Mouse (Mus musculus) embryonic facial prominence, embryonic 15.5 days (tissue): ENCODE results near the gene Mfsd4a. TPM values are rescaled to one million over a fixed set of nuclear protein-coding genes. Genes with fewer than 3 reads are reported as not detected.

ENCODE experiments used
- ATAC-seq: fragments of 200-750 bp; cut with Nextera tagmentation; 2 replicates; pipeline ENCODE4 v1.8.0; 2017; ENCODE audit warnings: low read depth, moderate TSS enrichment; ENCODE audit not compliant: insufficient number of reproducible peaks, low FRiP score, low TSS enrichment
- H3K27ac ChIP-seq: fragments of 300-500 bp; sonication (generic); replicated peaks from 2 replicates; pipeline ENCODE4 v1.5.1; 2015; ENCODE audit warnings: mild to moderate bottlenecking, inconsistent platforms
- H3K27me3 ChIP-seq: fragments of 300-500 bp; sonication (generic); 2 replicates; pipeline ENCODE4 v1.6.1; 2015; ENCODE audit warnings: inconsistent platforms
- H3K36me3 ChIP-seq: fragments of 300-500 bp; sonication (generic); 2 replicates; pipeline ENCODE4 v1.6.1; 2015; ENCODE audit warnings: mild to moderate bottlenecking, inconsistent platforms
- H3K4me1 ChIP-seq: fragments of 300-500 bp; sonication (generic); 2 replicates; pipeline ENCODE4 v1.6.1; 2015; ENCODE audit warnings: inconsistent platforms
- H3K4me2 ChIP-seq: fragments of 300-500 bp; sonication (generic); replicated peaks from 2 replicates; pipeline ENCODE4 v1.6.1; 2015; ENCODE audit warnings: mild to moderate bottlenecking, inconsistent platforms
- H3K4me3 ChIP-seq: fragments of 300-500 bp; sonication (generic); replicated peaks from 2 replicates; pipeline ENCODE4 v1.5.1; 2015; ENCODE audit warnings: mild to moderate bottlenecking, inconsistent platforms
- H3K9ac ChIP-seq: fragments of 300-500 bp; sonication (generic); 2 replicates; pipeline ENCODE4 v1.6.1; 2015; ENCODE audit warnings: inconsistent platforms
- H3K9me3 ChIP-seq: fragments of 300-500 bp; sonication (generic); replicated peaks from 2 replicates; pipeline ENCODE4 v1.6.1; 2016; ENCODE audit warnings: inconsistent platforms
- WGBS: fragments of 180-500 bp; shearing (Covaris S2); methylation state at CpG from one replicate; pipeline ENCODE4 v1.1.7; 2015; 5-methylcytosine and 5-hydroxymethylcytosine counted together
- polyA plus RNA-seq: library from polyadenylated mRNA; unstranded; fragments of >200 nt; fragmentation: Nextera tagmentation; extraction: Ambion mirVana; gene quantifications from 2 replicates; pipeline ENCODE4 v1.2.1, GENCODE M21; 2015

The Mfsd4a gene
- polyA plus RNA-seq, 1 experiment from 2014 or later, result 15.2 TPM

- Histone ChIP-seq H3K36me3 (peaks cover 19% of the 10 kb centered on the region), H3K27me3 (no peaks in the 10 kb centered on the region), H3K9me3 (no peaks in the 10 kb centered on the region), H3K4me1 (peaks cover 24% of the 10 kb centered on the region), H3K4me2 (no peak overlapping the region), H3K4me3 (no peak overlapping the region), H3K27ac (no peak overlapping the region), H3K9ac (no peak overlapping the region)
- no peak for ATAC-seq
- 79% methylated on average over 2 of the region's 2 CpGs for WGBS
Observed at GRCm38 (mm10) chr1:132011785-132012184, 56.1 kb downstream of the Mfsd4a start.

GRCm38 (mm10) chr1:132010632-132011501 is 57.0 kb downstream of the Mfsd4a start:
- Histone ChIP-seq H3K27me3 (no peaks in the 10 kb centered on the region), H3K9ac (no peak overlapping the region), H3K9me3 (no peaks in the 10 kb centered on the region), H3K4me1 (peaks cover 28% of the 10 kb centered on the region), H3K27ac (0 out of 2 replicates have a peak overlapping the region, but pooled peaks have one; percentile 48), H3K4me3 (no peak overlapping the region), H3K4me2 (peak overlapping the region; percentile 4; the same call in 1 of the 2 replicates), H3K36me3 (peaks cover 15% of the 10 kb centered on the region; the same call in 1 of the 2 replicates)
- 74% methylated on average over 17 of the region's 17 CpGs for WGBS
- no peak for ATAC-seq

- no peaks in the 10 kb centered on the region for H3K27me3 ChIP-seq
- no peaks in the 10 kb centered on the region for H3K36me3 ChIP-seq
- no peak for ATAC-seq
- H3K9ac ChIP-seq, result peak overlapping the region; percentile 96; the same call in 1 of the 2 replicates
- peak overlapping the region; percentile 84 for H3K4me3 ChIP-seq
- H3K27ac ChIP-seq, result peak overlapping the region; percentile 100
- H3K9me3 ChIP-seq, result no peaks in the 10 kb centered on the region
- H3K4me1 ChIP-seq, result peaks cover 34% of the 10 kb centered on the region
- WGBS, result 37% methylated on average over 8 of the region's 8 CpGs
- H3K4me2 ChIP-seq, result peak overlapping the region; percentile 62
Observed at GRCm38 (mm10) chr1:132008881-132009644, 58.8 kb downstream of the Mfsd4a start.

- H3K4me2 ChIP-seq, result peak overlapping the region; percentile 62
- no peaks in the 10 kb centered on the region for H3K9me3 ChIP-seq
- peak; percentile 90 for ATAC-seq
- peak overlapping the region; percentile 100 for H3K27ac ChIP-seq
- H3K27me3 ChIP-seq, result no peaks in the 10 kb centered on the region
- peak overlapping the region; percentile 96 for H3K9ac ChIP-seq
- under 1% methylated on average over 71 of the region's 72 CpGs for WGBS
- no peaks in the 10 kb centered on the region for H3K36me3 ChIP-seq
- peak overlapping the region; percentile 84 for H3K4me3 ChIP-seq
- H3K4me1 ChIP-seq, result peaks cover 38% of the 10 kb centered on the region
Observed at GRCm38 (mm10) chr1:132007828-132008827, 59.7 kb downstream of the Mfsd4a start.

GRCm38 (mm10) chr1:132007282-132007815 is 60.5 kb downstream of the Mfsd4a start, which contains the start of gene Elk4:
Gene Elk4 (plus strand): TSS chr1:132007607.
- peak within 1 kb of the TSS; percentile 62 for H3K4me2 ChIP-seq
- under 1% methylated on average over 61 of the region's 61 CpGs for WGBS
- H3K36me3 ChIP-seq, result no peaks in the 10 kb centered on the region
- peak; percentile 88 for ATAC-seq
- peak within 1 kb of the TSS; percentile 100 for H3K27ac ChIP-seq
- H3K27me3 ChIP-seq, result no peaks in the 10 kb centered on the region
- peaks cover 40% of the 10 kb centered on the region for H3K4me1 ChIP-seq
- H3K9me3 ChIP-seq, result no peaks in the 10 kb centered on the region
- peak within 1 kb of the TSS; percentile 96 for H3K9ac ChIP-seq
- H3K4me3 ChIP-seq, result peak within 1 kb of the TSS; percentile 84

GRCm38 (mm10) chr1:132006721-132007120 is 61.1 kb downstream of the Mfsd4a start:
- H3K27ac ChIP-seq, result peak overlapping the region; percentile 100
- no peak overlapping the region for H3K9ac ChIP-seq
- no peaks in the 10 kb centered on the region for H3K27me3 ChIP-seq
- no peak for ATAC-seq
- peak overlapping the region; percentile 62 for H3K4me2 ChIP-seq
- H3K9me3 ChIP-seq, result no peaks in the 10 kb centered on the region
- H3K4me3 ChIP-seq, result peak overlapping the region; percentile 84
- H3K36me3 ChIP-seq, result no peaks in the 10 kb centered on the region
- peaks cover 40% of the 10 kb centered on the region for H3K4me1 ChIP-seq
- 23% methylated on average over 5 of the region's 5 CpGs for WGBS

- no peak for ATAC-seq
- no peak overlapping the region for H3K4me2 ChIP-seq
- H3K36me3 ChIP-seq, result no peaks in the 10 kb centered on the region
- no peaks in the 10 kb centered on the region for H3K9me3 ChIP-seq
- no peak overlapping the region for H3K9ac ChIP-seq
- no peak overlapping the region for H3K27ac ChIP-seq
- H3K4me1 ChIP-seq, result peaks cover 38% of the 10 kb centered on the region
- 78% methylated on average over 3 of the region's 3 CpGs for WGBS
- H3K4me3 ChIP-seq, result no peak overlapping the region
- no peaks in the 10 kb centered on the region for H3K27me3 ChIP-seq
Observed at GRCm38 (mm10) chr1:132006046-132006445, 61.8 kb downstream of the Mfsd4a start.

GRCm38 (mm10) chr1:132005466-132005865 is 62.4 kb downstream of the Mfsd4a start:
- 86% methylated on average over 1 of the region's 1 CpGs for WGBS

GRCm38 (mm10) chr1:132004574-132005180 is 63.2 kb downstream of the Mfsd4a start:
- 61% methylated on average over 6 of the region's 6 CpGs for WGBS
- peak overlapping the region; percentile 58 for H3K27ac ChIP-seq

More at GRCm38 (mm10) chr1:132005466-132005865, 62.4 kb downstream of the Mfsd4a start:
- Histone ChIP-seq H3K4me2 (no peak overlapping the region), H3K4me1 (peaks cover 32% of the 10 kb centered on the region), H3K9me3 (no peaks in the 10 kb centered on the region), H3K4me3 (no peak overlapping the region), H3K27ac (no peak overlapping the region), H3K27me3 (no peaks in the 10 kb centered on the region), H3K9ac (no peak overlapping the region), H3K36me3 (no peaks in the 10 kb centered on the region)
- ATAC-seq, result no peak

GRCm38 (mm10) chr1:132003817-132004216 is 64.0 kb downstream of the Mfsd4a start:
- Histone ChIP-seq H3K27me3 (no peaks in the 10 kb centered on the region), H3K36me3 (no peaks in the 10 kb centered on the region), H3K4me3 (no peak overlapping the region), H3K9me3 (no peaks in the 10 kb centered on the region), H3K9ac (no peak overlapping the region), H3K4me2 (no peak overlapping the region), H3K27ac (peak overlapping the region; percentile 68), H3K4me1 (peaks cover 19% of the 10 kb centered on the region)
- 11% methylated on average over 1 of the region's 1 CpGs for WGBS
- ATAC-seq, result peak; percentile 59; the same call in 1 of the 2 replicates

More at GRCm38 (mm10) chr1:132004574-132005180, 63.2 kb downstream of the Mfsd4a start:
- peaks cover 26% of the 10 kb centered on the region for H3K4me1 ChIP-seq
- H3K27me3 ChIP-seq, result no peaks in the 10 kb centered on the region
- no peaks in the 10 kb centered on the region for H3K9me3 ChIP-seq
- H3K4me3 ChIP-seq, result no peak overlapping the region
- H3K36me3 ChIP-seq, result no peaks in the 10 kb centered on the region
- H3K9ac ChIP-seq, result no peak overlapping the region
- no peak for ATAC-seq
- no peak overlapping the region for H3K4me2 ChIP-seq
